Mouse (Mus musculus): ENCODE results near the gene Pdss2. TPM values are rescaled to one million over a fixed set of nuclear protein-coding genes. Genes with fewer than 3 reads are reported as not detected.
"Not testable (repeated sequence)": the region's sequence is repeated elsewhere in the genome, so short reads cannot be mapped to it uniquely, and the experiment has no call there.

Pdss2 gene
- polyA plus RNA-seq, 1 experiment from 2014 or later, result 17.0 TPM

DNA sequence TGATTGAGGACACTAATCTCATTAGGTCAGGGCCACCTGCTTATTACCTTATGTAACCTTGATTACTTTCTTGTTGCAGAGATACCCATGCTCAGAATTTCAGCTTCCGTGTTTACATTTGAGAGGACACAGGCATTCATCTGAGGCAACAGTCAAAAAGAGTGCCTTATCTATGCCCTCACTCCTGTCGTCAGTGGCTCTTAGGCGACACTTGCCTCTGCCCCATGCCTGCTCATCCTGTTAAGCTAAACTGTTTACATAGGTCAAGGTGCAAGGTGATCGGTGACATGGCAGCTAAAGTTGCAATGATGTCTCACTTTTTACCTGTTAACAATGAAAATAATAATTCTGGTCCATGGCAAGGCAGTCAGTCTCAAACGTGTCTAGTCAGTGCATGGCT, 163.3 kb downstream of the Pdss2 start:
- WGBS, result 92% methylated on average over 5 of the region's 5 CpGs
- no peak overlapping the region for H3K4me3 ChIP-seq
- H3K27ac ChIP-seq (replicated peaks), result no peak overlapping the region
- H3K4me2 ChIP-seq, result no peak overlapping the region
- no peak overlapping the region for H3K9ac ChIP-seq
- H3K36me3 ChIP-seq, result no peaks in the 10 kb centered on the region
- H3K9me3 ChIP-seq, result no peaks in the 10 kb centered on the region
- no peaks in the 10 kb centered on the region for H3K4me1 ChIP-seq (replicated peaks)
- no peak for ATAC-seq (ENCODE audit: low FRiP score, low read depth)
- H3K27me3 ChIP-seq, result no peaks in the 10 kb centered on the region

DNA sequence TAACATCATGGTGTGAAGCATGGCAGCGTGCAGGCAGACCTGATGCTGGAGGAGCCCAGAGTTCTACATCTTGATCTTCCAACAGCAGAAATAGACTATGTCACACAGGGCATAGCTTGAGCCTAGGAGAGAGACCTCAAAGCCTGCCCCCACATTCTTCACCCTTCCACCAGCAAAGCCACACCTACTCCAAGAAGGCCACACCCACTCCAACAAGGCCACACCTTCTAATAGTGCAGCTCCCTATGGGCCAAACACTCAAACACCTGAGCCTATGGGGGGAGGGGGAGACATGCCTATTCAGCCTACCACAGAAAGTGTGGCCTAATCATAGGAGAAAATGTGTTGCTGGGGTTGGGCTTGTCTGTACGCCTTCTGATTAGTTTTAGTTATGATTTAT, 171.6 kb downstream of the Pdss2 start:
- 98% methylated on average over 2 of the region's 2 CpGs for WGBS
- H3K4me2 ChIP-seq, result no peak overlapping the region
- no peak overlapping the region for H3K9ac ChIP-seq
- H3K9me3 ChIP-seq, result no peaks in the 10 kb centered on the region
- no peaks in the 10 kb centered on the region for H3K36me3 ChIP-seq
- ATAC-seq (ENCODE audit: low FRiP score, low read depth), result no peak
- no peaks in the 10 kb centered on the region for H3K27me3 ChIP-seq
- no peak overlapping the region for H3K4me3 ChIP-seq
- no peak overlapping the region for H3K27ac ChIP-seq (replicated peaks)
- no peaks in the 10 kb centered on the region for H3K4me1 ChIP-seq (replicated peaks)

DNA sequence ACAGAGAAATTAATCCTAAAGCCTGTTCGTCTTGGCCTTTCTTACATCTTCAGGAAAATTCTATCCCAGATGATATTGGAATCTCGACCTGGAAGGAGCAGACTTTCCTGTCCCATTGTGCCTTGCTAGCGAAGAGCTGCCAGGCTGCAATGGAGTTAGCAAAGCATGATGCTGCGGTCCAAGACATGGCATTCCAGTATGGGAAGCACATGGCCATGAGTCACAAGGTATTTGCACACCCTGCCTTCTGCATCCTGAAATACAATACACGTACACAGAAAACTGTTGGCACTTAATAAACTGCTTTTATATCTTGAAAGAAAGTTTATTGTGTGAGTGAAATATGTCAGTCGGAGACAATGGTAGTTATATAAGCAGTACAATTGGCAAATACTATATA, 172.5 kb downstream of the Pdss2 start:
- ATAC-seq (ENCODE audit: low FRiP score, low read depth), result no peak
- H3K4me2 ChIP-seq, result no peak overlapping the region
- H3K27ac ChIP-seq (replicated peaks), result no peak overlapping the region
- no peaks in the 10 kb centered on the region for H3K4me1 ChIP-seq (replicated peaks)
- H3K36me3 ChIP-seq, result no peaks in the 10 kb centered on the region
- H3K9me3 ChIP-seq, result no peaks in the 10 kb centered on the region
- 90% methylated on average over 6 of the region's 6 CpGs for WGBS
- H3K27me3 ChIP-seq, result no peaks in the 10 kb centered on the region
- no peak overlapping the region for H3K4me3 ChIP-seq
- H3K9ac ChIP-seq, result no peak overlapping the region

DNA sequence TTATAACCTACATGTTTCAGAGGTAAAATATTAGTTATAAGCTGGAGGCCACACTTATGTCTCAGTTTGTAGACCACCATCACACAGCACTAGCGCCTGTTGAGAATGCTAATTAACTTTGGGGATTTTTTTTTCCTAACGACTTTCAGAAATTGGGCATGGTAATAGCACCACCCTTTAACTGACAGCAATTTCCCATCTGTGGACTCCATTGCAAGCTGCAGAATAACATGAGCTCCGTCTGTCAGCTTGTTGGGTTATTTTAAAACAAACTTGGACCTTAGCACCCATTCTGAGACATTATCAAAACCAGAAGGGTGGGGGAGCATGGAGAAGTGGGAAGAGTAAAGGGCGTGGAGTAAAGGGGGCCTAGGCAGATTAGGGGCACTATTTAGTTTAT, 174.5 kb downstream of the Pdss2 start:
- H3K4me3 ChIP-seq, result no peak overlapping the region
- H3K4me1 ChIP-seq (replicated peaks), result no peaks in the 10 kb centered on the region
- H3K9ac ChIP-seq, result no peak overlapping the region
- no peaks in the 10 kb centered on the region for H3K9me3 ChIP-seq
- no peak overlapping the region for H3K27ac ChIP-seq (replicated peaks)
- no peak for ATAC-seq (ENCODE audit: low FRiP score, low read depth)
- no peaks in the 10 kb centered on the region for H3K36me3 ChIP-seq
- WGBS, result 85% methylated on average over 4 of the region's 4 CpGs
- no peak overlapping the region for H3K4me2 ChIP-seq
- no peaks in the 10 kb centered on the region for H3K27me3 ChIP-seq

DNA sequence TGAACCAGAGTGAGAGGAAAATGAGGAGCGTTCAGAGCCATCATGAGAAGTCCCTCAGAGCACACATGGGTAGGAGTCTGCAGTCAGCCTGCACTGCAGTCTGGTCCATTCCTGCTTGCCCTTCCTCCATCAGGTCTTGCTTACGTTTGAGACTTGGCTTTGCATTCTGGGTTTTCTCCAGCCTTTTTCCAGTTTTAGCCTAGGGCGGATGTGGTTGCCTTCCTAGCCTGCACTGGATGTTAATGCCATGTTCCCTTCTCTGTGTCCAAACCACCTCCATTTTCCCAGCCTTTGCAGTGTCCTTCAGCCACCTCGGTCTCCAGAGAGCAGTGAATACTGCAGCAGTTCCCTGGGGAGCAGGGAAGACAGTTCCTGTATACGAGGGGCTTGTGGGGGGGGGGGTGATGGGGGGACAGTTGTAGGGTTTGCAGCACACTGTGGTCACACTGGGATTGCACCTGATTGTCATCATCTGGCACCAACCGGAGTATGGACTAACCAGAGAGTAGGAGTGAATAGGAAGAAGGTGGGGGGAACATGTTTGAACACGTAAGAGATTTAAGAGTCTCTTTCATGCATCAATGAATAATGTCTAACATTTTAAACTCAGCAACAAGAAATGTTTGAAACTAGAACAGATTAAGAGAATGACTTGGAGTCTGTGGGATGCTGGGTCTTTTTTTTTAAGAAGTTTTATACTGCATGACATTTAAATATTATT, 178.5 kb downstream of the Pdss2 start:
- 76% methylated on average over 7 of the region's 7 CpGs for WGBS
- ATAC-seq (ENCODE audit: low FRiP score, low read depth), result no peak
- Histone ChIP-seq H3K4me1 (replicated peaks) (no peaks in the 10 kb centered on the region), H3K4me3 (no peak overlapping the region), H3K9me3 (no peaks in the 10 kb centered on the region), H3K4me2 (no peak overlapping the region), H3K27me3 (no peaks in the 10 kb centered on the region), H3K36me3 (no peaks in the 10 kb centered on the region), H3K9ac (no peak overlapping the region), H3K27ac (replicated peaks) (no peak overlapping the region)

DNA sequence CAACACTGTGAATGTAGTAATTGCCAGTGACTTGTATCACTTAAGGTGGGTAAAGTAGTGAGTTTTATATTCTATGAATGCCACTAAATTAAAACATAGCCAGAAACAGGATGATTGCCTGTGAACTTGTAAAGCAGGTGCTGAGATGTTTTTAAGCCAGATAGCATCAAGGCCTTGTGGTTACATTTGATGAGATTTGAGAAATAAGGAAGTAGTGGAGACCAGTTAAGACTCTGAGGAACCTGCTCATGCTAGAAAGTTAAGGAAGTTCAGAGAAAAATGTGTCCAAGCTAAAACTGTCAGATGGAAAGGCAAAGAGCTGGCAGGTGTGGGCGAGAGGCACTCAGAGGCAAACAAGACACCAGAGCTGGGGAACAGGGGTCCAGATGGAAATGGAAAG, 184.8 kb downstream of the Pdss2 start:
- no peak overlapping the region for H3K4me3 ChIP-seq
- H3K9ac ChIP-seq, result no peak overlapping the region
- no peak for ATAC-seq (ENCODE audit: low FRiP score, low read depth)
- H3K36me3 ChIP-seq, result no peaks in the 10 kb centered on the region
- H3K27ac ChIP-seq (replicated peaks), result no peak overlapping the region
- H3K4me1 ChIP-seq (replicated peaks), result no peaks in the 10 kb centered on the region
- no peaks in the 10 kb centered on the region for H3K9me3 ChIP-seq
- H3K27me3 ChIP-seq, result no peaks in the 10 kb centered on the region
- WGBS, result 93% methylated on average over 1 of the region's 1 CpGs
- no peak overlapping the region for H3K4me2 ChIP-seq

DNA sequence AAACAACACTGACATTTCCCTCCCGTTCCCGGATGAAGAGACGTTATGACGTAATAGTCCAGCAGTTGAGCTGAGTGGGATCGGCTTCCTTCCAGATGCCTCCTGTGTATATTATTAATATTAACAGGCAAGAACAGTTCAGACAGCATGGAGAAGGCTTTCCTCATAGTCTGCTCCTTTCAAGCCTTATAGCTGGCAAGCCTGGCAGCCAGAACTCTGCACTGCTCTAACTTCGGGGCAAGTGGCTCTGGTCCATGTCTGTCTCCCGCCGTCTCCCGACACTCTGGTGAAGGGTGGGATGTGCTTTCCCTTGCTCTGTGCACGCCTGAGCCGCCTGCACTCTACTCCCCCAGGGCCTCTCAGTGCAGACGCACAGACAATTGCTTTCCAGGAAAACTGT, 185.6 kb downstream of the Pdss2 start:
- 69% methylated on average over 12 of the region's 12 CpGs for WGBS
- no peaks in the 10 kb centered on the region for H3K4me1 ChIP-seq (replicated peaks)
- no peaks in the 10 kb centered on the region for H3K27me3 ChIP-seq

DNA sequence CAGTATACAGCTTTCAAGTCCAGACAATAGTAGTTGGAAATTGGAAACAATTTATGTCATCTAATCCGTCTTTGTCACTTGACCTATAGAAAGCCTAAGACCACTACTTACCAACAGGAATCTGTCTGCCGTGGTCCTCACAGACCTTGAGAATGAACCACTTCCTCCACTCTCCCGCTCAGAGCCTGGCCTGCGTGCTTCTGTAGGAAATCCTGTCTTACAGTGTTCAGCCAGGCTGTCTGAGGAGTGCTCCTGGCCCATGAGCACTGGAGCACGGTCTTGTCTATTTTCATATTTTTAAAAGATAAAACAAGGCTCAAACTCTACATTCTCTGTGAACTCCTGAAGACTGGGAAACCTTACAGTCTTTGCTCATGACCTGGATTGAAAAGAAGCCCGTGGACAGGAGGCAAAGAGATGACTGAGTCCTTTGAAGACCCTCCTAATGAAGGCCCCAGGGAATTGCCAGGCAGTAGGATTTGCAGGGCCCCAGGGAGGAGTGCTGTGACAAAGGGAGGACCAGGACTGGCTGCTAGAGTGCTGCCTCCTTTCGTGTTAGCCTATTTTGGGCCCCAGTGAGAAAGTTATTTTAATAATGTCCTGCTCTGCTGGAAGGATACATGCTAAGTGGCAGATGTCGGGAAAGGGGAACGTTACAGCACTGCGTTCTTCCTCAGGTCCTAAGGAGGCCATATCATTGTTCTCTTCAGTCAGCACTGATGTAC, 188.4 kb downstream of the Pdss2 start:
- H3K4me2 ChIP-seq, result no peak overlapping the region
- no peaks in the 10 kb centered on the region for H3K27me3 ChIP-seq
- no peak overlapping the region for H3K27ac ChIP-seq (replicated peaks)
- no peak overlapping the region for H3K9ac ChIP-seq
- 0 out of 2 replicates have a peak, but pooled peaks cover 4% of the 10 kb centered on the region for H3K36me3 ChIP-seq
- H3K9me3 ChIP-seq, result no peaks in the 10 kb centered on the region
- no peaks in the 10 kb centered on the region for H3K4me1 ChIP-seq (replicated peaks)
- ATAC-seq (ENCODE audit: low FRiP score, low read depth), result no peak
- no peak overlapping the region for H3K4me3 ChIP-seq
- WGBS, result 78% methylated on average over 10 of the region's 10 CpGs

More for the DNA sequence above, 185.6 kb downstream of the Pdss2 start:
- no peaks in the 10 kb centered on the region for H3K9me3 ChIP-seq
- no peak for ATAC-seq (ENCODE audit: low FRiP score, low read depth)
- H3K27ac ChIP-seq (replicated peaks), result no peak overlapping the region
- no peak overlapping the region for H3K4me3 ChIP-seq
- no peak overlapping the region for H3K9ac ChIP-seq
- no peaks in the 10 kb centered on the region for H3K36me3 ChIP-seq
- H3K4me2 ChIP-seq, result no peak overlapping the region

DNA sequence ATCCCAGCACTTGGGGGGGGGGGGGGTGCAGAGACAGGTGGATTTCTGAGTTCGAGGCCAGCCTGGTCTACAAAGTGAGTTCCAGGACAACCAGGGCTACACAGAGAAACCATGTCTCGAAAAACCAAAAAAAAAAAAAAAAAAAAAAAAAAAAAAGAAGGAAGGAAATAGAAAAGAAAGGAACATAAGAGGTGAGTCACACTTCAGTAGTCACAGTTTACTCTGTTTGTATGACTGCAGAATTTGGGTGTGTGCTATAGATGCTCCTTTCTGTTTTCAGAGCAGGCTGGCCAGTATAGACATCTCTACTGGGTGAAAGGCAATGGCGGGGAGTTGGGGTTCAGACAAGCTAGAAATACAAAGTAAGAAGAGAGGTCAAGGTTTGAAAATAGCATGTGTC, 189.9 kb downstream of the Pdss2 start:
- not testable (repeated sequence) for H3K4me2 ChIP-seq; H3K27me3 ChIP-seq; H3K27ac ChIP-seq (replicated peaks); H3K4me1 ChIP-seq (replicated peaks); H3K4me3 ChIP-seq; ATAC-seq (ENCODE audit: low FRiP score, low read depth); H3K9me3 ChIP-seq; H3K9ac ChIP-seq; H3K36me3 ChIP-seq
- WGBS, result 96% methylated on average over 1 of the region's 3 CpGs

DNA sequence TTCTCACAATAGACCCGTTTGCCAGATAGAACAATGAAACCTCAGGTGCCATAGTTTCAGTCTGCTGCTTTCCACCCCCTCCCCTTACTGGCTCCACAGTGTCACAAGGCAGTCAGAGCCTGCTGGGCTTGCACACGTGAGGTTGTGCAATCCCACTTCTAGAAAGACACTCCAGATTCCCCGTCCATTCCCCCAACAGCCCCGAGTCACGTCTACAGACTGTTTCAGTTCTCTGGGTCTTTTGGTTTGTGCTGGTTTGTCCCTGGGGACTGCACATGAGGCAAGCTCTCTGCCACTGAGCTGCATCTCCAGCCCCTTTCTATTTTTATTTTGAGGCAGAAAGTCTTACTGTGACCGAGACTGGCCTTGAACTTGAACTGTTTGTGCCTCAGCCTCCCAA, 196.1 kb downstream of the Pdss2 start:
- Histone ChIP-seq H3K9ac (no peak overlapping the region), H3K9me3 (no peaks in the 10 kb centered on the region), H3K4me3 (no peak overlapping the region), H3K36me3 (0 out of 2 replicates have a peak, but pooled peaks cover 4% of the 10 kb centered on the region), H3K4me2 (no peak overlapping the region), H3K4me1 (replicated peaks) (peaks cover 10% of the 10 kb centered on the region; the same call in 1 of the 2 replicates), H3K27ac (replicated peaks) (no peak overlapping the region), H3K27me3 (no peaks in the 10 kb centered on the region)
- ATAC-seq (ENCODE audit: low FRiP score, low read depth), result no peak
- 81% methylated on average over 6 of the region's 6 CpGs for WGBS

DNA sequence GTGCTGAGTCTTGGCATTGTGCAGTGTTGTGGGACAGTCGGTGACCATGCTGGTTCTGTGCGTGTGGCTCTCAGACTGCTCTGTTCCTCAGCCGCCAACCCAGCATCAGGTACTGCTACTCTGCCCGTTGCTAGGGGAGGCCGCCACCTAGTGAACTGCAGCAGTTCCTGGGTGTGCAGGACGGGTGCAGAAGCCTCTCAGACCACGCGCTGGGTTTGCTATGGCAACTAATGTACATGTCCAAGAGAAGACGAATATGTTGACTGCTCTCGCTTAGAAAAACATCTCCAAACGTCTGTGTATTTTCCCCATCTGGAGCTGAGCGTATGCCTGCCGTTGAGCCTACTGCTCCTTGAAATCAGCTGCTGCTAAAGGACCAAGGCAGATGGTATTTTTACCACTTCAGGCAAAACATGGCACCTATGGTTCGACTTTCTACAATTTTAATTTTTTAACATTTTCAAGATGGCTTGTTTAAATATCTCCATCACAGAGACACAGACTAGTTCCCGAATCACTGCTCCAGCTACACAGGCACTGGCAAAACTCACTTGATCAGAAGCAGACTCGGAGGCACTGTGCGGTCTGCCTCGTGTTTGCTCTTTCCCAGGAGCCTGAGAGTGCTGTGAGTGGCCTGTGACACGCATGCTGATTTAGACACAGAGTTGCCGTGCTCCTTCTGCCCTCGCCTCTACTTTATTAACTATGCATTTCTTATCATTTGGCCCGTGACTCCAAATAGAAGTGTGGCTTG, 199.6 kb downstream of the Pdss2 start:
- peak overlapping the region; percentile 21 for H3K4me2 ChIP-seq
- peak; percentile 76; the same call in 1 of the 2 replicates for ATAC-seq (ENCODE audit: low FRiP score, low read depth)
- H3K4me1 ChIP-seq (replicated peaks), result peaks cover 14% of the 10 kb centered on the region; the same call in 1 of the 2 replicates

More for the DNA sequence above, 199.6 kb downstream of the Pdss2 start:
- H3K27me3 ChIP-seq, result no peaks in the 10 kb centered on the region
- no peaks in the 10 kb centered on the region for H3K36me3 ChIP-seq
- no peak overlapping the region for H3K4me3 ChIP-seq
- H3K9ac ChIP-seq, result no peak overlapping the region
- no peaks in the 10 kb centered on the region for H3K9me3 ChIP-seq
- 38% methylated on average over 22 of the region's 22 CpGs for WGBS
- peak overlapping the region; percentile 49 for H3K27ac ChIP-seq (replicated peaks)
